Mouse (Mus musculus): ENCODE measurements around the gene Camk2g.
"Not testable (repeated sequence)": the region's sequence is repeated elsewhere in the genome, so short reads cannot be mapped to it uniquely, and the experiment has no call there.

Gene Camk2g

DNA sequence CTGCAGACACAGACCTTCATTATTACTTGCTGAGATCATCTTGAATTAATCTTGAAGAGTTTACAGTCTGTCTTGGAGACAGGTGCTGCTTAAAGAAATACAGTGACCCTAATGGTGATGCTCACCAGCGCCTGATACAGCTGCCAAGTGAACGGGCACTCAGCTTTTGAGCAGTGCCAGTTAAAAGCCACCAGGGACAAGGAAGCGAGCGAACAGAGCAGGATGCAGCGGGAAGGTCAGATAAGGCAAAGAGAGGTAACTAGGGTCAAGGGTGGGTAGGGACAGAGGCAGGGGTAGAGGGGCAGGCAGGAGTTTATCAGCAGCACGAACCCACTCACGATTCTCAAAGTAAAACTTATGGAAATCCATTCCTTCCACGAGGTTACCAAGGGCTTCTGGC is 55.4 kb downstream of the Camk2g start:
- no peak for DNase-seq (ENCODE audit: low spot score in 2 of 2)

DNA sequence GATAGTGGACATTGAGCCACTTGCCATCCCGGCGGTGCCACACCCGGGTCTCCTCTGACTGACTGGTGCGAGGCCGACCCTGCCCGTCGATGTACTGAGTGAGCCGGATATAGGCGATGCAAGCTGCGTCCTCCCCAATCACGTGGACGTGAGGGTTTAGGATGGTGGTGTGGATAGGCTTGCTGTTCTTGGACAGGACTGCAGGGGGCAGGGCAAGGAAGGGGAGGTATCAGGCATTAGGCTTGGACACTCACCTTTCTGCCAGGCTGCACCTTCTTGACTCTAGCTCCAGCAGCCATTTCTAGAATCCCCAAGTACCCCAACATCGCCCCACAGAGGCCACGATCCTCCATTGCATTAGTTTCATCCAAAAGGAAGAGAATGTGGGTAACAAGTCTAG is 56.6 kb downstream of the Camk2g start:
- DNase-seq (ENCODE audit: low spot score in 2 of 2) = peak; percentile 46 to 64

DNA sequence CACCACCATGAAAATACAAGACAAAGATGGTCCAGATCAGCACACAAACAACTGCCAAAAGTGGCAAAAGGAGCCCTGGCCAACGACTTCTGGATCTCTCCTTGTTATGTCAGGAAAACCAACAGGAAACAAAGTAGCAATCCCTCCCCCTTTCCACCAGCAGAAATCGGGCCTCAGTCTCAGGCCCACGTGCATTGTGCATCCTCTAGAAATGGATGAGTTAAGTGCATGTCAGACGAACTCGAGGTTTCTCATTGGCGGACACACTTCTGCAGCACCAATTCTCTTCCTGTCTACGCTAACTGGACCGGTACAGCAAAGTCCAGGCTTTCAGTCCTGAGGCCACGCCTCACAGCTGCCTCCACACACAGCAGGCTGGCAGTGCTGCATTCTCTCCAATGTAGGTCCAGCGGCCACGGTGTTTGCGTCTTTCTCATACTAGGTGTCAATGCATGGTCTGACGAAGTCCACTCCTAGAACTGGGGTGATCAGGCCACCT is 57.9 kb downstream of the Camk2g start:
- no peak for DNase-seq (ENCODE audit: low spot score in 2 of 2)

DNA sequence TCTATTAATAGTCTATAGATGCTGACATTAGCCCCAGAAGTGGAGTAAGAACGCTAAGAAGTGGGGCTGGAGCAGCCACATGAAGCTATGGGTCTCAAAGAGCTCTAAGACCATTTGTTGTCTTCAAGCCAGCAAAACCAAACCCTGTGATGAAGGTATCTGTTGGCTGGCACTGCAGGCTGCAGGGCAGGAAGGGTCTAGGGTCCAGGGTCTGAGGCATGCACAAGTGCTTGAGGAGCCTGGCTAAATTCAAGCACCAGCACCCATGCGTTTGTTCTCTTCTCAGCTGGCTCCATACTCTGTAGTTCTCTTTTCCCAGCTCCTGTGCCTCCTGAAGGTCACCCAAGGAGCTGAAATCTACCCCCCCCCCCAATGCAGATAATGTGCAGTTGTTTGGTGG is 58.8 kb downstream of the Camk2g start:
- DNase-seq (ENCODE audit: low spot score in 2 of 2) = no peak

DNA sequence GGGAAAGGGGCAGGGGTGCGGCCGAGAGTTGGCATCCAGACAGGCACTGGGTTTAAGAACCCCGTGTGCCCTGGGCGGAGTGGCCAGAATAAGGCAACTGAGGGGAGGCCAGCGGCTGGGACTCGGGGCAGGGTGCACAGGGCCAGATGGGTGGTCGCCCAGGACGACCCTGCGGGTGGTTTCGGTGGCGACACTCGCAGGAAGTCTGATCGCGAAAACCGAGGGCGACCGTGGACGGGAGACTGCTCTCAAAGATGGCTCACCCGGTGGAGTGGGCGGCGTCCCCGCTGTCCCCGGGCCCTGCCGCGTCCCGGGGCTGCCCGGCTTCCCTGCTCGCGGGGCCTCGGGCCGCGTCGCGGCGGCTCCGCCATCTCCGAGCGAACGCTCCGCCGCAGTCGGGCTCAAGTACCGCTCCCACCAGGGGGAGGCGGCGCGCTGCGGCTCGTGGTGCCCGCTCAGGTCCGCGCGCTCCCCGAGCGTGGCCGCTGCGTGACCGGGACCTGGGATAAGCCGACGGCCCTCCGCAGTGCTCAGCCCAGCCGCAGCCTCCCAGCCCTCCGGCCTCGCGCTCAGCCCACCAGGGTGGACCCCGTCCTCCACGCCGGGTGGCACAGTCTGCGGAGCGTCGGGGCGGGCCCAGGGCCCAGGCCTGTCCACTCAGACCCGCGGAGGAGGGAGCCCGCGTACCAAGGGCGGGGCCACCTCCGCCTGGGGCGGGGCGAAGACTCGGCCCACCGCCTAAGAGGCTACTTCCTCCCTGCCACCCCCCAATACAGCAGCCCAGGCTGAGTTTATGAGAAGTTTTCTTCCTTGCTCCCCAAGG is 59.7 kb downstream of the Camk2g start, which contains the start of gene Ndst2:
Ndst2 (minus strand) TSS at position 611 of the 823 bp plus-strand sequence.
- peak; percentile 80 to 91 for DNase-seq (ENCODE audit: low spot score in 2 of 2)

DNA sequence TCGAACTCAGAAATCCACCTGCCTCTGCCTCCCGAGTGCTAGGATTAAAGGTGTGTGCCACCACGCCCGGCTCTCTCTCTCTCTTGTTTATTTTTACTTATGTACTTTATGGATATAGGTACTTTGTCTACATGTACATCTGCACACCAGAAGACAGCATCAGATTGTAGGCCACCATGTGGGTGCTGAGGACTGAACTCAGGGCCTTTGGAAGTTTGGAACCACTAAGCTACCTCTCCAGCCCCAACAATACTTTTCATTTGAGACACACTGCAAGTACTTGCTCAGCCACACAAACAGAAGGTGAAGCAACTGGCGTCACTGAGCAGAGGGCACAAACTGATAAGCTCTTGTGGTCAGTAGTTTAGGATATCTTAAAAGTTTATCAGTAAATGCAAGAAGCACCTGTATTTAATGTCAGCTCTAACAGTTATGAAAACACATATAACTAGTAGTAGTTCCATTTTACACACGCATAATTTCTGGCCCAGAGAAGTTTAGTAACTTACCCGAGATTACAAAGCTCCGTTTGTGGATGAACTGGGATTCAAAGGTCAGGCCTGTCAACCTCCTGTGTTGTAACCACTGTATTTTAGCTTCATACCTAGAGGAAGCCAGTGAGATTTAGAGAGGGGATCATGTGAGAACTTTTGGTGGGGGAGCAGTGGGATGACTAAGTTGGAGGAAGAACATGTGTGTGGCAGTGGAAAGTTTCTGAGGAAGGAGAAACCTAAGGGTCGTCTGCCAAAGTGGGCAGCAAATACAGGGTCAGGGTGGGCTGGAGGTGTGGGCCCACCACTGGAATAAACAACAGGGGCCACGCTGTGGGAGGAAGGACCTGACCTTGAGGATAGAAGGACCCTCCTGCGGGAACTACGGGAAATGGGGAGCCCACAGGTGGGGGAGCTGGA is 60.6 kb downstream of the Camk2g start:
- DNase-seq (ENCODE audit: low spot score in 2 of 2) = no peak

DNA sequence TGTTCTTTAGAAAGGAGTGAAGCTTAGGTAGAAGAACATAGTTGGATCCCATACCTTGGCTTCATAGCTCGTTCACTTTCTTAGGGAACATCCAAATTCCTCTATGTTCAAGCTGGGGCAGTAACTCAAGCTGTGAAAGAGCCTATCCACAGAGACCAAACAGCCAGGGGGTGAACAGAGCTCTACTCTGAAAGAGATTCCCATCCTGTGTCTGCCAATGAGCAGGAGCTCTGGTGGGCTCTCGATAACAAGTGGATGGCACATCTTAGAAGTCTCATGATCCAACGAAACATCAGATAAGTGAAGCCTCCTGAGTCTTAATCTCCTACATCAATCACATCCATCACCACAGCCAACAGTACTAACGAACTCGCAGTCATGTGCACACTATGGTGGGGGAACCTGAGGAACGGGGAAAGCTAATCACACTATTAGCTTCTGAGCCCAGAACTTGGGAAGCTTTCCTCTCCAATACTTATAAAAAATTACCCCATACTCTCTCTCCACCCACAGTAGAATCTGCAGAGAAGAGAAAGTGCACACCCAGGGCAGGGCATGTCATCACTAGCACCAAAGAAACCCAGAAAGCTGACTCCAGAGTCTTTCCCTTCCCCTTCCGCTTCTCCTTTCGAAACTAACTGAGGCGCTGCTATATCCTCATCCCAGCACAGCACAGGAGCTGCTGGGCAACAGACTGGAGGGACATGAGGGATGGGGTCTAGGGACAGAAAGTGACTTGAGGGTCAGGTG is 62.9 kb downstream of the Camk2g start:
- DNase-seq (ENCODE audit: low spot score in 2 of 2) = no peak

DNA sequence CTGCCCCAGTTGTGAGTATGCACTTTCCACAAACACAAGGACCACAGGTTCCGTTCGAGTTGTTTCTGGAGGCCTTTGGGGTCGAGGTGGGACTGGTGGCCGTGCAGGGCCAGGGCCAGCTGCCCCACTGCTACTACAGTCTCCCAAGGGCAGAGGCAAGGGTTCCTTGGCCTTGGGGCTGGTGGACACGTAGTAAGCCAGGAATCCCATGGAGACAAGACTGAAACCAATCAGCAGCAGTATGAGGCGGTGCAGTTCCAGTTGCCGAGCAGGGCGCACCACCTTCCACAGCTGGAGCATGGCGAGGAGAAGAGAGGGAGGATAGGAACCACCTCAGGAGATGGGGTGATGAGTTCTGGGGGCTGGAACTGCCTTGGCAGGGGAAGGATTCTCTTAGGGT is 64.0 kb downstream of the Camk2g start:
- DNase-seq (ENCODE audit: low spot score in 2 of 2) = no peak

- DNase-seq (ENCODE audit: low spot score in 2 of 2) = no peak
Measured at GRCm38 (mm10) chr14:20725660-20726339, 68.1 kb downstream of the Camk2g start.

DNA sequence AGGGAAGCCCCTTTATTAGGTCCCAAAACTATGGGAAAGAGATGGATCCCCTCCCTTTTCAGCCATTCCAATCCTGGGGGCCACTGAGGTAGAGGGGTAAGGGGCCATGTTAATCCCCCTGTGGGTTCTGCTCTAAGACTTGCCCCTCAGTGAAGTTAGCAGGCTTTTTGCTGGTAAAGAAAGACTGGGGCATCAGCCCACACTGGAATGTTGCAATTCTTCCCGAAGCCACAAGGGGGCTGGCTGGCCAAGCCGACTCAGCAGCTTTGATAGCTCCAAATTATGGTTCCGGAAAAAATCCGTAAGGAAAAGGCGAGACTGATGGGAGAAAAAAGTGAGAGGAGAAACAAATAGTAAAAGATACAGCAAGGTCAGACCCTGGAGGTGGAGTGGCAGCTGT is 69.8 kb downstream of the Camk2g start:
- DNase-seq (ENCODE audit: low spot score in 2 of 2) = peak in 1 of 2 experiments; percentile 51

- no peak for DNase-seq (ENCODE audit: low spot score in 2 of 2)
Measured at GRCm38 (mm10) chr14:20723006-20723405, 70.9 kb downstream of the Camk2g start.

GRCm38 (mm10) chr14:20721371-20721770 is 72.5 kb downstream of the Camk2g start:
- DNase-seq (ENCODE audit: low spot score in 2 of 2) = no peak

- DNase-seq (ENCODE audit: low spot score in 2 of 2) = no peak
Measured at GRCm38 (mm10) chr14:20719767-20720166, 74.1 kb downstream of the Camk2g start.

- no peak for DNase-seq (ENCODE audit: low spot score in 2 of 2)
Measured at GRCm38 (mm10) chr14:20718443-20718842, 75.4 kb downstream of the Camk2g start.

DNA sequence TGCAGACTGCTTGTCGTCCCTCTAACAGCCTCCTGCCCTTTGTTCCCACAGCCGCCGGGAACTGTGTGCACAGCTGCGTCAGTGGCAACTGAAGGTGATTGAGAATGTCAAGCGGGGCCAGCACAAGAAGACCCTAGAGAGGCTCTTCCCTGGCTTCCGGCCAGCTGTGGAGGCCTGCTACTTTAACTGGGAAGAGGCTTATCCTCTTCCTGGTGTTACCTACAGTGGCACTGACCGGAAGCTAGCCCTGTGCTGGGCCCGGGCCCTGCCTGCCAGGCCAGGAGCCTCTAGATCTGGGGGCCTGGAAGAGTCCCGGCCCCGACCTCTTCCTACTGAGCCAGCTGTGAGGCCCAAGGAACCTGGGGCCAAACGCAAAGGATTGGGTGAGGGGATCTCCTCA is 80.1 kb downstream of the Camk2g start:
- DNase-seq (ENCODE audit: low spot score in 2 of 2) = no peak

- DNase-seq (ENCODE audit: low spot score in 2 of 2) = no peak
Measured at GRCm38 (mm10) chr14:20708239-20708638, 85.6 kb downstream of the Camk2g start.

DNA sequence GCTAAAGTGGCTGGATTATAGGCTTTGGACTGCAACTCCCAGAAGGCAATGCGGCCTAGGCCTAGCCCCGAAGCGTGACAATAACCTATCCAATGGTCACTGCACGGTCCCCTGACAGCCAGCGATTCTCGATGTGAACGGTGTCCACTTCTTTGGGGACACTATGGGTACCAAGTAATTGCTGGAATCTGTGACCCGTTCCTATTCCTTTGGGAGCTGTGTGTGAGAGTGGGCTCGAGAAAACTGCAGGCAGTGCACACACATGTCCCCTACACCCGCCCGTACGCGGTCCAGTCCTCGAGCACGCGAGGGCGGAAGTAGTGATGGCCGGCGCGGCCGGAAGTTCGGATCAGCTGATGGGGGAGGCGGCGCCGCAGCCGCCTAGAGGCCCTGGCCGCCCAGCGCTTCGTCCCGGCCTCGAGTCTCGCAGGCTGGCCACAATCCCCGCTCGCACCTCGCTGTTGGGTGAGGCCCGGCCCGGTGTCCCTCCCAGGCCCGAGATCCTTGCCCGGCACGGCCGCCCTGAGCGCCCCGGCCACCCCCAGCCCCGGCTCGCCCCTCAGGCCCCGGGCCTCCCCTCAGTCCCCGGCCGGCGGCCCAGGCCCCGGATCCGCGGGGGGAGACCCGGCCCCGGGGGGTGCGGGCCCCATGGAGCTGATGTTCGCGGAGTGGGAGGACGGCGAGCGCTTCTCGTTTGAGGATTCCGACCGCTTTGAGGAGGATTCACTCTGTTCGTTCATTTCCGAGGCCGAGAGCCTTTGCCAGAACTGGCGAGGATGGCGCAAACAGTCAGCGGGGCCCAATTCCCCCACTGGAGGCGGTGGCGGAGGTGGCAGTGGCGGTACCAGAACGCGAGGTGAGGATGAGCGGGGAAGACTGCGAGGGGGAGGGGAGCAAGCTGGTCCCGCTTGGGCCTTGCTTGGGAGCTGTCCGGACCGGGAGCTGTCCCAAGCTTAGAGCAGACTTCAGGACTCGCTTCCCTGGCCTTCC is 86.4 kb downstream of the Camk2g start, which contains the start of gene Zswim8:
Zswim8 (plus strand) TSS at position 352 of the 990 bp plus-strand sequence.
- DNase-seq (ENCODE audit: low spot score in 2 of 2) = peak; percentile 85 to 86

DNA sequence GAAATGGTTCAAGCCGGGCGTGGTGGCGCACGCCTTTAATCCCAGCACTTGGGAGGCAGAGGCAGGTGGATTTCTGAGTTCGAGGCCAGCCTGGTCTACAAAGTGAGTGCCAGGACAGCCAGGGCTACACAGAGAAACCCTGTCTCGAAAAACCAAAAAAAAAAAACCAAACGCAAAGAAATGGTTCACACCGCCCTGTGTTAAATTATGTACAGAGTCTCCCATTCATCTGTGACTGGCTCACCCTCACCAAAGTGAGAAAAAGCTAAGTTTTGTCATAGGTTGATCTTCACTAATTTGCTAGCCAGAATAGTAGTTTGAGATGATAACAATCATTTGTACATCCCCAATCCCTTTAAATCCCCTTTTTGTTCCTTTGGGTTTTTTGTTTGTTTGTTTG is 90.4 kb downstream of the Camk2g start:
- DNase-seq (ENCODE audit: low spot score in 2 of 2) = not testable (repeated sequence)

DNA sequence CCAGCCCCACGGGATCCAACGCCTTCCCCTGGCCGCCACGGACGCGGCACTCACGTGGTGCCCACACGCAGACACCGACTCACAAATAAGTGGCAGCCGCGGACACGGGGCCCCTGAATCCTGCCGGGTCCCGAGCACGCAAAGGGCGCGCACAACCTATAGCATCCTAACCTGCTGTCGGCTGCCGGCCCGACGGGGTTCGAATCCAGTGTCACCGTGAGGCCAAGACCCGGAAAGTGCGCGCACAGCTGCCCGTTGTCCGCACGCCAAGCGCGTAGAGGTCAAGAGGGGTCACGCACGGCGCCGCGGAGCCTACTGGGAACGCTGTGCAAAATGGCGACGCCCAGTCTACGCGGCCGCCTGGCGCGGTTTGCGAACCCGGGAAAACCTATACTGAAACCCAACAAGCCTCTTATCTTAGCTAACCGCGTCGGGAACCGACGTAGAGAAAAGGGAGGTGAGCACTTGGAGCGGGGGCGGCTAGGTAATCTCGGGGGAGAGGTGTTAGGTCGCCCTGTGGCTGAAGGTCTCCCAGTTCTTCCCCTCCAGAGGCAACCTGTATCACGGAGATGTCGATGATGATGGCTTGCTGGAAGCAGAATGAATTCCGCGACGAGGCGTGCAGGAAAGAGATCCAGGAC is 91.0 kb downstream of the Camk2g start, which contains the start of gene Chchd1:
Chchd1 (plus strand) TSS at position 266 of the 641 bp plus-strand sequence.
- peak; percentile 83 to 96 for DNase-seq (ENCODE audit: low spot score in 2 of 2)

Measured in urinary bladder, adult 18-20 months (tissue).